Mouse (Mus musculus) megakaryocyte, embryonic 14.5 days (primary cell): ENCODE results near the gene Pde2a. TPM values are rescaled to one million over a fixed set of nuclear protein-coding genes. Genes with fewer than 3 reads are reported as not detected.

Experiments used
- H3K27me3 ChIP-seq: replicated peaks from 2 replicates; pipeline ENCODE3; 2012; ENCODE audit warnings: inconsistent platforms
- H3K36me3 ChIP-seq: replicated peaks from 2 replicates; pipeline ENCODE3; 2012; ENCODE audit warnings: low read length, inconsistent platforms, mixed read lengths
- H3K4me1 ChIP-seq: 2 replicates; pipeline ENCODE4 v1.6.1; 2012; ENCODE audit warnings: inconsistent platforms
- H3K4me3 ChIP-seq: replicated peaks from 2 replicates; pipeline ENCODE3; 2012; ENCODE audit warnings: moderate library complexity, mild to moderate bottlenecking, inconsistent platforms
- H3K9me3 ChIP-seq: 2 replicates; pipeline ENCODE4 v1.6.1; 2012; ENCODE audit warnings: inconsistent platforms
- FLI1 ChIP-seq: IDR thresholded peaks from 2 replicates; pipeline ENCODE4 v1.6.1; 2012; ENCODE audit warnings: low read length, inconsistent platforms, mixed read lengths
- GATA1 ChIP-seq: IDR thresholded peaks from 3 replicates; pipeline ENCODE4 v1.6.1; 2012; ENCODE audit warnings: mixed read lengths, low read length, inconsistent platforms, borderline replicate concordance
- polyA plus RNA-seq: library from polyadenylated mRNA; stranded (reverse); fragments of >175 nt; gene quantifications from 2 replicates; pipeline ENCODE4 v1.2.3, GENCODE M21; 2012; ENCODE audit warnings: low replicate concordance; ENCODE audit not compliant: insufficient read depth

The Pde2a gene
- polyA plus RNA-seq: 0.54 and 0.63 TPM in 2 replicates

DNA sequence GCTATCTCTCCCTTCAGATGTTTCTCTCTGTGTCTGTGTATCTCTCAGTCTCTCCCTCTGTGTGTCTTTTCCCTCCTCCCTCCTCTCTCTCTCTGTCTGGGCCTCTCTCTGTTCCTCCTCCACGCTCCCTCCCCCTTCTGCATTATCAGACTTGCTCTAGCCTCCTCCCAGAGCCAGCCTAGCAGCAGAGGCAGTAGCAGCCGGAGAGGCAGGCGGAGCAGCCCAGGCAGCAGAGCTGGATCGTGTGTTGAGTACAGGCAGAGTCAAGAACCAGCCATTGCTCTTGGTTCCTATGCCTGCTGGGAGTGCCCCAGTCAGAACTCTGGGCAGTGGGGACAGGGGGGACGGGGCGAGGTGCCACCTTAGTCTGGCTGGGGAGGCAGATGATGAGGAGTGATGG is at the start of gene Pde2a:
Gene Pde2a (plus strand): TSS at position 163 of the 400 bp plus-strand sequence.
- H3K27me3 ChIP-seq: peaks cover 47% of the 10 kb centered on the region
- no peak for TF ChIP-seq FLI1
- TF ChIP-seq GATA1: no peak
- H3K36me3 ChIP-seq: peaks cover 11% of the 10 kb centered on the region
- peaks cover 47% of the 10 kb centered on the region for H3K4me1 ChIP-seq
- H3K9me3 ChIP-seq: no peaks in the 10 kb centered on the region
- H3K4me3 ChIP-seq: no peak within 1 kb of the TSS

DNA sequence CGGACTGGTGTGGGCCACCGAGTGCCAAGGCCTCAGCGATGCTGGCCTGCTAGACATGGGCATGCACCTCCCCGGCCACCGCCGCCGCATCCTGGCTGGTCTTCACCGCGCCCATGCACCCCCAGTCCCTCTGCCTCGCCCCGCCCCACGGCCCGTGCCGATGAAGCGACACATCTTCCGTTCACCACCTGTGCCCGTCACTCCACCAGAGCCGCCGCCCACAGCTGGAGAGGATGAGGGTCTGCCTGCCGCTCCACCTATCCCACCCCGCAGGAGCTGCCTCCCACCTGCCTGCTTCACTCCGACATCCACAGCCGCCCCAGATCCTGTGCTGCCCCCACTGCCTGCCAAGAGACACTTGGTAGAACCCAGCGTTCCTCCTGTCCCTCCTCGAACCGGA is 48.4 kb upstream of the Pde2a start:
- peak overlapping the region; percentile 50 for H3K4me3 ChIP-seq
- TF ChIP-seq FLI1 (no peak), GATA1 (no peak)
- H3K36me3 ChIP-seq: peaks cover 94% of the 10 kb centered on the region
- H3K9me3 ChIP-seq: no peaks in the 10 kb centered on the region
- H3K4me1 ChIP-seq: peaks cover 92% of the 10 kb centered on the region
- no peaks in the 10 kb centered on the region for H3K27me3 ChIP-seq

DNA sequence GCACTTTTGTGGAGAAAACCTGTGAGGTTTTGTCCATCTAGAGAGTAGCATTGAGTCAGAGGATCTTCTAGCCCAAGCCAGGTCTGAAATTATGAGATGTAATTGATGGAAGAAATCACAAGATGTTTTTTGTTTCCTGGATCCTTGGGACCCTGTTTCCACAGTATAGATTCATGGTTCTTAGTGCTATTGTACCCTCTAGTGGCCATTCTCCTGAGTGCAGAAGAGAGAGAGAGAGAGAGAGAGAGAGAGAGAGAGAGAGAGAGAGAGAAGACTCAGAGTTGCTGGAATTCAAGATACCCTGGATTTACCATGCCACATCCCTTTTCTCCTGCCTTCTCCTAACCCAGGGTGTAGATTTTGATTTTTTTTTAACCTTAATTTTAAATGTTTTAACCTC is 47.3 kb upstream of the Pde2a start:
- peaks cover 94% of the 10 kb centered on the region for H3K36me3 ChIP-seq
- TF ChIP-seq GATA1: no peak
- TF ChIP-seq FLI1: no peak
- H3K9me3 ChIP-seq: no peaks in the 10 kb centered on the region
- H3K4me3 ChIP-seq: no peak overlapping the region
- H3K4me1 ChIP-seq: peaks cover 92% of the 10 kb centered on the region
- H3K27me3 ChIP-seq: no peaks in the 10 kb centered on the region

DNA sequence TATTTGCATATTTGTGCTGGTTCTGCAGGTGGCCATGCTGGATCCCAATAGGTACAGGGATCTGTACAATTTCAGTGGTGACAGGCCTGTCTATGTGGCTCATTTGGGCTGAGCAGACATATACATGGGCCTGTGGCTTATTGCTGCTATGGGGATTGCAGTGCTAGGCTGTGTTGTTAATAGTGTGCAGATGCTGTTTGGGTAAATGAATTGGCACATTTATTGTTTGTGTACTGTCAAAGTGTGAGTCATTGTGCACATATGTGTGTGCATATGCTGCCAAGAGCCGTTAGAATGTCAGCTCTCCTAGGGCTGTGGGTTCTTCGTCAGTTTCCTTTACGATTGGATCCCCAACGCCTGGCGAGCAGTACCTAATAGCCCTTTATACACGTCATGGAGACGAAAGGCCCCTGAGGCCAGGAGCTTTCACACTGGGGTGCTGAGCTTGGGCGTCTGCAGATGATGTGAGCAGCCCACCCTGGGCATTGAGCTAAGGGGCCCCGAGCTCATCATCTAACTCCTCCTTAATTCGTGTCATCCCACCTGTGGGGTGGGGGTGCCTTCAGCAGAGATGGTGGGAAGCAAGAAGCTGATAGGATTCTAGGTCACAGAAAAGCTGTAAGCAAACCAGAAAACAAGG is 44.7 kb upstream of the Pde2a start:
- H3K9me3 ChIP-seq: no peaks in the 10 kb centered on the region
- H3K36me3 ChIP-seq: peaks cover 98% of the 10 kb centered on the region
- H3K4me3 ChIP-seq: peak overlapping the region; percentile 50
- peaks cover 98% of the 10 kb centered on the region for H3K4me1 ChIP-seq
- TF ChIP-seq FLI1: no peak
- H3K27me3 ChIP-seq: no peaks in the 10 kb centered on the region

DNA sequence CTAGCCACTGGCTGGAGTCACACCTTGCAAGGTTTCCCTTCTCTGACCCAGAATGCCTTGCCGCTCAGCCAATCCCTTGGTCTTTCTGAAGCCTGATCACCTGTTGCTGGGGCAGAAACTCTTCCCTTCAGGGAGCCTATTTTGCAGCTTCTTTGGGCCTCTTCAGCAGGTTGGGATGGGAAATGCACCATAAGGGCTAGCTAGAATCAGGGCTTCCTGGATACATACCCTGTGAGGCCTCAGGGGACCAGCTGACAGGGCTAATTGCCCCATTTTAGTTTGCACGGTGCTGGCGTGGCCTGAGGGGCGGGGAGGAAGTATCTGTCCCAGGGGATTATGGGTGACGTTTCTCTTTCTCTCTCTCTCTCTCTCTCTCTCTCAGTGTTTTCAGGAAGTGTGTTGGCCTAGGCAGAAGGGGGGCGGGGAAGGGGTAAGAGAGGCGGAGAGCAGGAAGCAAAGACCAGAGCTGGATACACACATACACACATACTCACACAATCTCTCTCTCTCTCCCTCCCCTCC is 43.7 kb upstream of the Pde2a start:
- Histone ChIP-seq H3K36me3 (peaks cover 98% of the 10 kb centered on the region), H3K4me1 (peaks cover 98% of the 10 kb centered on the region)
- TF ChIP-seq FLI1 (no peak), GATA1 (no peak)

DNA sequence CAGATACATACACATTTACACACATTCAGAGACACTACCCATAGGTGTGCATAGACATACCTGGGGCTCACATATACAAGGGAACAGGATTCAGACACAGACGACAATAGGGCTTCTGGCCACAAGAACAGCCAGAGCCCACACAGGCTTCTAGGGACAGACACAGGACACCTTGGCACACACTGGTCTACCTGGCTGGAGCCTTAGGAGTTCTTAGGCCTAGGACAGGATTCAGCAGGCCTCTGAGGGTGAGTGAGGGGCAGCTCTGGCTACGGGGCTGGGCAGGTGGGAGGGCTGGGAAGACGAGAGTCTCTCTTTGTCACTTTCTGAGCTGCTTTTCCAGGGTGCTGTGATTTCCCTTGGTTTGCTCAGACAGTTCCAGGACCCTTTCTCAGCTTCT is 43.2 kb upstream of the Pde2a start:
- peaks cover 98% of the 10 kb centered on the region for H3K36me3 ChIP-seq
- H3K4me3 ChIP-seq: peak overlapping the region; percentile 86
- peaks cover 98% of the 10 kb centered on the region for H3K4me1 ChIP-seq
- TF ChIP-seq FLI1 (no peak), GATA1 (no peak)
- H3K9me3 ChIP-seq: no peaks in the 10 kb centered on the region
- no peaks in the 10 kb centered on the region for H3K27me3 ChIP-seq

More for the DNA sequence above, 43.7 kb upstream of the Pde2a start:
- Histone ChIP-seq H3K27me3 (no peaks in the 10 kb centered on the region), H3K9me3 (no peaks in the 10 kb centered on the region), H3K4me3 (peak overlapping the region; percentile 86)

DNA sequence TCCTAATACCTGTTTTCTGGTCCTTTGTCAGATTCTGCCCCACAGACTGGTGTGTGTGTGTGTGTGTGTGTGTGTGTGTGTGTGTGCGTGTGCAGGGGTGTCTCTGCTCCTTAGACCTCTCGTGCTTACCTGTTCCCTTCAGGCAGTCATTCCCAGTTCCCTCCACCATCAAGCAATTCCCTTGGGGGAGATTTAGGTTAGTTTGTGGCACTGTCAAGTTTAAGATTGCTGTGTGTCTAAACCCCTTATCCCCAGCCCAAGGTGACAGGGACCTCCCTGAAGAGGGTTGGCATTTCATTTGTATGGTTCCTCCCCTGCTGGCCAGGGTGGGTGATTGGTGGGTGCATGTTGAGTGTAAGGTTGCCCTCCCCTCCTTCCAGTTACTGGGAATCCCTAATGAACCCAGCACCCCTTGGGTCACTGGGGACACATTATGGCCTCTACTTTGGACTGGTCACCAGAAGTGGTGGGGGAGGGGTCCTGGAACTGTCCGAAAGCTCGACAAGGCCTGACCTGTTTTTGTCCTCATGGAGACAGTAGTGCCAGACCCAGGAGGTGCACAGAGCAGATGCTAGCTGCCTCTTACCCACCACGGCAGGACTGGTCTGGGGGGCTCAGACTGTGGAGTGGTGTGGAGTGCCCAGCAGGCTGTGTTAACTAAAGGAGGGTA is 42.6 kb upstream of the Pde2a start:
- peak overlapping the region; percentile 86 for H3K4me3 ChIP-seq
- peaks cover 98% of the 10 kb centered on the region for H3K36me3 ChIP-seq
- H3K4me1 ChIP-seq: peaks cover 98% of the 10 kb centered on the region

DNA sequence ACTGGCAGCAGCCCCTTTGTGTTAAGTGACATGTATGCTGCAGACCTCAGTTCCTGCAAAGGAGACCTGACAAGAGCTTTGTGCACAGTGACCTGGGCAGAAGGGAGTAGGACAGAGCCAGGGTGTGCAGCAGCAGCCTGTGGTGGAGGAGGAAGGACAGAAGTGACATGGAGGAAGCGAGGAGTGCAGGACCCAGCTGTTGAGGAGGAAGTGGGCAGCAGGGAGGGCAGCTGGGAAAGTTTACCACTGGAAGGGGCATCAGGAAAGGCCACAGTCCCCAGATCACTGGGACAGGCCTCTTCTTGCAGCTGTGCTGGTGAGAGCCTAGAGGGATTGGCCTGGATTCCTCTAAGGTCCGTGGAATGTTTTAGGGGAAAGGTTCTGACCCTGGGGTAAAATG is 41.8 kb upstream of the Pde2a start:
- Histone ChIP-seq H3K36me3 (peaks cover 98% of the 10 kb centered on the region), H3K27me3 (no peaks in the 10 kb centered on the region), H3K4me3 (peak overlapping the region; percentile 86), H3K9me3 (no peaks in the 10 kb centered on the region), H3K4me1 (peaks cover 99% of the 10 kb centered on the region)
- TF ChIP-seq FLI1: 0 out of 2 replicates have a peak, but pooled peaks have one; percentile 26
- no peak for TF ChIP-seq GATA1

More for the DNA sequence above, 42.6 kb upstream of the Pde2a start:
- TF ChIP-seq FLI1 (no peak), GATA1 (no peak)
- Histone ChIP-seq H3K27me3 (no peaks in the 10 kb centered on the region), H3K9me3 (no peaks in the 10 kb centered on the region)

DNA sequence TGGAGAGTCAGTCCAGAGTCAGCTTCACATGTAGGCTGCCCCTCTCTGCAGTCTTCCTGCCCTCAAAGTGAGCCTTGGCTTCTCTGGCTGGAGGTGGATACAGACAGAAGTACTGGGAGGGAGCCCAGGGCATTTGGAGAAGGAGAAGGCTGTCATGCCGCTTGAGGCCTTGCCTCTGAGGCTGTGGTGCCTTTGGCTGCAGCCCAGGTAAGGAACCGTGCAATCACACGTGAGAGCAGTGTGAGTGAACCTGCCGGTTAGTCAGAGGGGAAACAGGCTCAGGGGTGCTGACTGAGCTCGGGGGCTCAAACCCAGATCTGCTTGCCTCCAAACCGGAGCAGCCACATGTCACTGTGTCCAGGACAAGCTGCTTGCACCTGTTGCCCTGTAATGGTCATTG is 40.0 kb upstream of the Pde2a start:
- Histone ChIP-seq H3K9me3 (no peaks in the 10 kb centered on the region), H3K4me1 (peaks cover 99% of the 10 kb centered on the region), H3K27me3 (no peaks in the 10 kb centered on the region), H3K4me3 (peak overlapping the region; percentile 15), H3K36me3 (peaks cover 98% of the 10 kb centered on the region)
- TF ChIP-seq FLI1 (no peak), GATA1 (no peak)

DNA sequence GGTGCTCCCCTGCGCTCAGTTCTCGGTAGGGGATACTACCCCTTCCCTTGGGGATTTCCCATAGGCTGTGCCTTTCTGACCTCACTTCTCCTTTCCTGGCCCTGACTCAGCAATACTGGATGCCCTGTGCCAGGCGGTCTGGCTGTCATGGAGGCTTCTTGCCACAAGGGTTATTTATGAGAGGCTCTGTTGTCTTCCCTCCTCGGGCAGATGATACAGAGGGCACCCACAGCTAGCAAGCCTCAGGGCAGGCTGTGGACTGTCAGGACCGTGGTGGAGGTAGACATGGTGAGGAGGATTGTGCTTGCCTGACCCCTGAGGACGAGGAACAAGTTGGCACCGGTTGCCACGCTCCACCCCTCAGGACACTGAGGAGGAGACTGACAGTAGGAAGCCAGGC is 39.1 kb upstream of the Pde2a start:
- H3K9me3 ChIP-seq: no peaks in the 10 kb centered on the region
- H3K4me1 ChIP-seq: peaks cover 99% of the 10 kb centered on the region
- peaks cover 98% of the 10 kb centered on the region for H3K36me3 ChIP-seq
- peak overlapping the region; percentile 85 for H3K4me3 ChIP-seq
- TF ChIP-seq FLI1 (no peak), GATA1 (no peak)
- no peaks in the 10 kb centered on the region for H3K27me3 ChIP-seq

DNA sequence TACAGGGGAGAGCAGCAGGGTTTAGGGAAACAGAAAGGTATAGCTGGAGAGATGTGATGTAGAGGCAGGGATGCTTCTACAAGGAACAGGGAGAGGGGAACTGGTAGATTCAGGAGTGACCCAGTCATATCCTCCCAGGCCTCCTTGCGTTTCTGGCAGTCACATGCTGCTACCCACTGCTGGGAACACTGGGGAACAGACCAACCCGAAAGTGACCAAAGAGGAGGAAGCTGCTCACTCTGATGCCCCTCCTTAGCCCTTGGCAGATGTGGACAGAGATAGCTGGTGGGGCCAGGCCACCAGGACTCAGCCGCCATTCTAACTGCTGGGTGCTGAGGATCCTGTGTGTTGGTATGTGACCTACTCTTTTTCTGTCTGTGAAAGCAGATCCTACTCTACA is 37.7 kb upstream of the Pde2a start:
- peaks cover 98% of the 10 kb centered on the region for H3K36me3 ChIP-seq
- peaks cover 99% of the 10 kb centered on the region for H3K4me1 ChIP-seq
- H3K4me3 ChIP-seq: peak overlapping the region; percentile 89

More for the DNA sequence above, 37.7 kb upstream of the Pde2a start:
- Histone ChIP-seq H3K27me3 (no peaks in the 10 kb centered on the region), H3K9me3 (no peaks in the 10 kb centered on the region)
- TF ChIP-seq GATA1 (no peak), FLI1 (no peak)
